Mouse (Mus musculus): ENCODE data around the gene Slc9a9.

Slc9a9 gene

GRCm38 (mm10) chr9:94838479-94839031 is 168.8 kb downstream of the Slc9a9 start:
- no peak for DNase-seq (ENCODE audit: low read depth, low spot score)

DNA sequence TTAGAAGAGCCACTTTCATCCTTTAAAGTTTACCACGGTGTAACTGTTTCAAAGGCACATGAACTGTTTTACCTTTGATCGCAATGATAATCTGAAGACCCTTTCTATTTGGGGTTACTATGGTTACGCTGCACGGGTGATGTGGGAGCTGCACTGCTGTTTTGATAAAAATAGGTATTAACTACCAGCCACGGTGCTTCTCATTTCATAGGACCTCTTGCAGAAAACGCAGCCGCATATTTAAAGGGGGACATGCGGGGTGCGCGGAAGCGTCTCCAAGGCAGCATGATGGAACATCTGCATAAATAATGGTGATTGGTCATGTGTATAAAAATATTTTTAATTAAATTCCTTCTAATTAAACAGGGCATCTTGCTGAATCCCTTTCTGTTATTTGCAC is 169.5 kb downstream of the Slc9a9 start:
- DNase-seq (ENCODE audit: low read depth, low spot score) = no peak

DNA sequence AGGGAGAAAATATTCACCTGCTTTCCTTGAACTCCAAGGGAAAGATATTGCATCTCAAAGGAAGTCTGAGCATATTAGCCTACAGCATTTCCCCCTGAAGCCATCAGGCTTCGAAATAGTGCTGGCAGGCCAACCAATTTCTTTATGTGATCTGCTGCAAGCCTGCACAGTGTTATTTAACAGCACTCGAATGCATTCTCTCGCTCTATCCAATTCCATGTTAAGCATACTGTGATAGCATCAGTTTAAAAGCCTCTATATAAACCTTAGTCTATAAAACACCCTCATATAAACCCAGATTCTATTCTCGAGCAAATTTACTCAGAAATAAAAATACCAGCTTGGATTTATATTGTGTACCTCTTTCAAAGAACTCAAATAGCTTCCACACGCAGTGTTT is 170.7 kb downstream of the Slc9a9 start:
- no peak for DNase-seq (ENCODE audit: low read depth, low spot score)

- no peak for DNase-seq (ENCODE audit: low read depth, low spot score)
Measured at GRCm38 (mm10) chr9:94840972-94841371, 171.3 kb downstream of the Slc9a9 start.

DNA sequence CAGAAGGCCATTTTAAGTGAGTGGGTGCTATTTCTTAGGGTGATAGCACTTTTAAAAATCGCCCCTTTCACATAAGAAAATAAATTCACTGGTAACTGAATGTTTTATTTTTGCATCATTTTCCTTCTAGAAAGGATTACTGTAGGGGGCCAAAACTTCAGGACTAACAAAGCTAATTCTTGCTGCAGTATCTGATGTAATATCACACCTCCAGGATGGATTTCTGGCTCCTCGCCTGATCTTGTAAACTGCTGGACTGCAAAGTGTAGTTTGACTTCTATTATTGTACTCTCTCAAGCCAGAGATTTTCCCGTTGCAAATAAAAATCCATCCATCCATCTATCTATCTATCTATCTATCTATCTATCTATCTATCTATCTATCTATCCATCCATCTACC is 174.5 kb downstream of the Slc9a9 start:
- DNase-seq (ENCODE audit: low read depth, low spot score) = no peak

- DNase-seq (ENCODE audit: low read depth, low spot score) = no peak
Measured at GRCm38 (mm10) chr9:94847624-94848023, 177.9 kb downstream of the Slc9a9 start.

DNA sequence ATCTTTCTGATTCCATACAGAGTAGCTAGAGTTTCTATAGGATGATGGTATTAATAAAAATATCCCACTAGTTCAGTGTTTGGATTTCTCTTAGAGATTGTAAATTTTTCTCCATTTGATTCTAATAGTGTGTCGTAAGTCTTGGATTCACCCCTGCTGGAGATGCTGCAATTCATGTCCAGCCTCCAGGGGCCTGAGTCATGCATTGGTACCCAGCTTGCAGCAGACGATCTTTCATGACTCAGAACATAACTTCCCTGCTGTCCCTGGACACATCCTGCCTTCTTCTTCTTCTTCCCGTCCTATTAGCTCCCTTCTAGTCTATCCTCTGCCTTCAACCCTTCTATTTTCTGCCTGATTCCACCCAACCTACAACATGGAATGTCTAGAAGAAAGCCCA is 181.8 kb downstream of the Slc9a9 start:
- DNase-seq (ENCODE audit: low read depth, low spot score) = no peak

GRCm38 (mm10) chr9:94856093-94856492 is 186.4 kb downstream of the Slc9a9 start:
- no peak for DNase-seq (ENCODE audit: low read depth, low spot score)

GRCm38 (mm10) chr9:94868557-94868956 is 198.8 kb downstream of the Slc9a9 start:
- DNase-seq (ENCODE audit: low read depth, low spot score) = no peak

DNA sequence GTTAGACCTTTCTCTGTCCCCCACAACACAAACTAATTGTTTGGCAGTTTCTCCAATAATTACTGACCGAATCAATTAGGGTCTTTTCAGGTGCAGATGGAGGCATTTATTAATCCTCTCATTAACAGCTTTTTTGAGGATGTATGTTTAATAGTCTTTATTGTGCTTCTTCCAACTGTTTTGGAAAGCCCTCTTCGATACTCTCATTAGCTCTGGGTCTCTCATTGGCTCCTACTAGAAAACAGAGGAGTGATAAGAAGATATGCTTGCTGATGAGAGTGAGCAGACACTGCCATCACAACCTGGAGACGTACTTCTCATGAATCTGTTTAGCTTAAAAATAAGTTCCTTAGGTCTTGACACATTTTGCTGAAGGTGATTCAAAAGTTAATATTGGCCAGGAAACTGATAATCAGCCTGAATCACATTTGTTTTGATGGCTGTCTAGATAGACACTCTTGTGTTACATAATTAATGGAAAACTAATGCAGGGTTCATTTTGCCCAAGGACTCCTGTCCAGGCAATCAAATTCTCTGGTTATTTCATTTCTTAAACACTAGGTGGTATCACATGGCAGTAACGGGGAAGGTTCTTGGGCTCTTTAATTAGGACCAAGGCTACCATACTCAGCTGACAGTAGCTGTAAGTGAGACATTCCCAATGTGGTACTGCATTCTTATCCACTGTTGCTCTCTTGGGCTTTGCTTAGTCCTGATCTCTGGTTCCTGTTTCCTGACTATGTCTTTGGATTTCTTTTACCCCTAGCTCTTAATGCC is 199.5 kb downstream of the Slc9a9 start:
- no peak for DNase-seq (ENCODE audit: low read depth, low spot score)

DNA sequence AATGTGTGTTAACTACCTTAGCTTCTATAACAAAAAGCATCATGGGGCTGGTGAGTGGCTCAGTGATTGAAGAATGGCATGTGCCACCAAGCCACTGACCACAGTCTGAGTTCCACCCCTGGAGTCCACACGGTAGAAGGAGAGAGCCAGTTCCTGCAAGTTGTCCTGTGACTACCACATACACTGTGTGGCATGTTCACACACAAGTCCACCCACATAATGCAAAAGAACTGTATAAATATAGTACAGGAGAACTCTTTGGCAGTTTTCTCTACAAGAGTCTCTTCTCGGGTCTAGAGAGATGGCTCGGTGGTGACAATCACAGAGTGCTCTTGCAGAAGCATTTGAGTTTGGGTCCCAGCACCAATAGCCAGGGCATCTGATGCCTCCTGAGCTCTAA is 212.8 kb downstream of the Slc9a9 start:
- DNase-seq (ENCODE audit: low read depth, low spot score) = no peak

- no peak for DNase-seq (ENCODE audit: low read depth, low spot score)
Measured at GRCm38 (mm10) chr9:94883435-94883834, 213.7 kb downstream of the Slc9a9 start.

- no peak for DNase-seq (ENCODE audit: low read depth, low spot score)
Measured at GRCm38 (mm10) chr9:94885151-94885550, 215.4 kb downstream of the Slc9a9 start.

GRCm38 (mm10) chr9:94889647-94890046 is 219.9 kb downstream of the Slc9a9 start:
- DNase-seq (ENCODE audit: low read depth, low spot score) = no peak

GRCm38 (mm10) chr9:94895882-94896281 is 226.2 kb downstream of the Slc9a9 start:
- no peak for DNase-seq (ENCODE audit: low read depth, low spot score)

DNA sequence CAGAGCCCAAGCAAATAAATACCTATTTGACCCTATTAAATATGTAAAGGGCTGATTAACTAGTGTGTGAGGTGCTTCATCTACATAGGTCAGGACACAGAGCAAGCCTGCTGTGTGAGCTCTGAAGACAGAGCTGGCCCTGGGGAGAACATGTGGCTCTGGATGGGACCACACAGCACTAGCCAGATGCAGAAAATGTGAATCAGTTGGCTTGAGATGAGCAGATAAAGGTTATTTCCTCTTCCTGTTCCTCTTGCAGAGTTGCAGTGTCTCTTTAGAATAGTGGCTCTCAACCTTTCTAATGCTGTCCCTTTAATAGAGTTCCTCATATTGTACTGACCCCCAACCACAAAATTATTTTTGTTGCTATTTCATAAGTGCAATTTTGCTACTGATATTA is 234.5 kb downstream of the Slc9a9 start:
- no peak for DNase-seq (ENCODE audit: low read depth, low spot score)

DNA sequence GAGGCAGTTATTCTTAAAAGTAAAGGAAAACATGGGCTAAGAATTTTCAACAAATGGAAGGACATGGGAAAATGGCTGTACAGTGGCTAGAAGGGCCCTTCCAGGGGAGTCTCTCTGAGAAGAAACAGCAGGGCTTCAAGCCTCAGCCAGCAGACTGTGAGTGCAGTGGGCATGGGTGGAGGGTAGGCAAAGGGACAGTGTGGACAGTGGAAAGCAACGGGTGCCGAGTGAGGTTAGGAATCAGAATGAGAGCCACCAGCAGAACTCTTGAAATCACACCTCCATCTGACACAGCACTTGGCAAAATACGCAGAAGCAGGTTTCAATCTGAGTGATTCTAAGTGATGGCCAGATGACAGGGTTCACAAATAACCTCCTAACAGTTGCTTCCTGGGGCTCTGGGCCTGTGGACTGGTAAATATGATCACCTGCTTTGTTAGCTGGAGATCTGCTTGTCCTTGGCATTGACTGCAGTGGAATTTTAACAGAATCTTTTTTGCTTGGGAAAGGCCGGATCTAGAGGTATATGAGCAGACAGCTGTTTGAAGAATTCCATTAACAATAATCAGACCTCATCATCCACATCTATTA is 237.4 kb downstream of the Slc9a9 start:
- DNase-seq (ENCODE audit: low read depth, low spot score) = no peak

- DNase-seq (ENCODE audit: low read depth, low spot score) = no peak
Measured at GRCm38 (mm10) chr9:94912071-94912470, 242.4 kb downstream of the Slc9a9 start.

GRCm38 (mm10) chr9:94922062-94922461 is 252.4 kb downstream of the Slc9a9 start:
- DNase-seq (ENCODE audit: low read depth, low spot score) = no peak

DNA sequence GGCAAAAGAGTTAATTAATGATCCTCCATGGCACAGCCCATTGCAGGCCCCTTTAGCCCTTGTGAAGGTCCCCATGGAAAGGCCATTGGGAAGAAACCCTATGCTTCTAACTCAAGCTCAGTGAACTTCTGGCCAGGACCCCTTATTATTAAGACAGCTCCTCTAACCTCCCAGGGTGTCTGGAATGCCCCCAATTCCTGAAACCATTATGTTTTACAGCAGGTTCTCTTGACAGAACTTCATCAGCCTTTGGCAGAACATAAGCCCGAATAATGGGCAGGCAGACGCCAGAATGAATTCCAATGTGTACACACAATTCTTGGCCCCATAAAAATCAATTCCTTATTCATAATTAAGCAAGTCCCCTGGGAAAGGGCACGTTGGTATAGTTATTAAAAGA is 256.1 kb downstream of the Slc9a9 start:
- no peak for DNase-seq (ENCODE audit: low read depth, low spot score)

DNA sequence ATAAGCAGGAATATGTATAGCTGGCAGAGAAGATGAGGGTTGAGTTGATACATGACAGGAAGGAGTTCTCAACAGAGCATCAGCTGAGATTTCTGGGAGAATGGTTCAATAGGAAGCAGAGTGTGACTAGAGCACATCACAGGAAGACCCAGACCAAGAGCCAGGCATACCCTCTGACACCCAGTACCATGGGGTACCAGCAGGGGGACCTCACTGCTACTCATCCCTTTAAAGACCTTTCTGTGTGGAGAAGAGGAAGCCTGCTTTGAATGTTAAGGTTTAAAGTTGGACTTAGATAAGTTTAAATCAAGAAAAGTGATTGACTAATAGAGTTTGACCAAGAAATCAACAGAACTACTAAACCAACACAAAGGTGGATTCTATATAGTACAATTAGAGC is 257.4 kb downstream of the Slc9a9 start:
- DNase-seq (ENCODE audit: low read depth, low spot score) = no peak

- DNase-seq (ENCODE audit: low read depth, low spot score) = no peak
Measured at GRCm38 (mm10) chr9:94945569-94946135, 275.9 kb downstream of the Slc9a9 start.

GRCm38 (mm10) chr9:94947246-94947645 is 277.5 kb downstream of the Slc9a9 start:
- no peak for DNase-seq (ENCODE audit: low read depth, low spot score)
